Mouse (Mus musculus): ENCODE results near the gene Hist1h2bk.
A peak's percentile ranks its signal among the peaks of the same experiment; 100 is the strongest.
"Not testable (repeated sequence)": the region's sequence is repeated elsewhere in the genome, so short reads cannot be mapped to it uniquely, and the experiment has no call there.

The Hist1h2bk gene

GRCm38 (mm10) chr13:22040464-22041141 is 4.9 kb downstream of the Hist1h2bk start:
- no peak for DNase-seq (ENCODE audit: low spot score in 2 of 2)

- peak; percentile 99 for DNase-seq (ENCODE audit: low spot score in 2 of 2)
Observed at GRCm38 (mm10) chr13:22041142-22041536, 5.5 kb downstream of the Hist1h2bk start, which contains the start of gene Hist1h4i. Gene Hist1h4i (minus strand): TSS chr13:22041362.

- DNase-seq (ENCODE audit: low spot score in 2 of 2), result no peak
Observed at GRCm38 (mm10) chr13:22041651-22042567, 6.2 kb downstream of the Hist1h2bk start.

GRCm38 (mm10) chr13:22042568-22043502 is 7.2 kb downstream of the Hist1h2bk start, which contains the start of the genes Hist1h2ag and Hist1h2bj:
Gene Hist1h2ag (minus strand): TSS chr13:22042944.
Gene Hist1h2bj (plus strand): TSS chr13:22043214.
- peak; percentile 90 to 94 for DNase-seq (ENCODE audit: low spot score in 2 of 2)

- no peak for DNase-seq (ENCODE audit: low spot score in 2 of 2)
Observed at GRCm38 (mm10) chr13:22043503-22044431, 8.1 kb downstream of the Hist1h2bk start.

- DNase-seq (ENCODE audit: low spot score in 2 of 2), result no peak
Observed at GRCm38 (mm10) chr13:22044432-22045155, 8.9 kb downstream of the Hist1h2bk start.

- DNase-seq (ENCODE audit: low spot score in 2 of 2), result no peak
Observed at GRCm38 (mm10) chr13:22045311-22045710, 9.6 kb downstream of the Hist1h2bk start.

GRCm38 (mm10) chr13:22049041-22049440 is 13.4 kb downstream of the Hist1h2bk start:
- DNase-seq (ENCODE audit: low spot score in 2 of 2), result no peak

- peak in 1 of 2 experiments; percentile 15 for DNase-seq (ENCODE audit: low spot score in 2 of 2)
Observed at GRCm38 (mm10) chr13:22049737-22050440, 14.2 kb downstream of the Hist1h2bk start.

GRCm38 (mm10) chr13:22050591-22051522 is 15.2 kb downstream of the Hist1h2bk start:
- DNase-seq (ENCODE audit: low spot score in 2 of 2), result peak; percentile 95

- DNase-seq (ENCODE audit: low spot score in 2 of 2), result no peak
Observed at GRCm38 (mm10) chr13:22051523-22051859, 15.8 kb downstream of the Hist1h2bk start.

- DNase-seq (ENCODE audit: low spot score in 2 of 2), result no peak
Observed at GRCm38 (mm10) chr13:22053754-22054153, 18.1 kb downstream of the Hist1h2bk start.

GRCm38 (mm10) chr13:22061422-22061821 is 25.8 kb downstream of the Hist1h2bk start:
- no peak for DNase-seq (ENCODE audit: low spot score in 2 of 2)

GRCm38 (mm10) chr13:22063468-22063867 is 27.8 kb downstream of the Hist1h2bk start:
- DNase-seq (ENCODE audit: low spot score in 2 of 2), result no peak

- DNase-seq (ENCODE audit: low spot score in 2 of 2), result not testable (repeated sequence)
Observed at GRCm38 (mm10) chr13:22084140-22084539, 48.5 kb downstream of the Hist1h2bk start, which contains the start of gene Vmn1r188. Gene Vmn1r188 (plus strand): TSS chr13:22084440.
